Mouse (Mus musculus) NIH3T3 (cell line): Measurements from ENCODE around the gene Zfp971.
A peak's percentile ranks its signal among the peaks of the same experiment; 100 is the strongest.
"Not testable (repeated sequence)": the region's sequence is repeated elsewhere in the genome, so short reads cannot be mapped to it uniquely, and the experiment has no call there.

ENCODE experiments used
- DNase-seq: peaks from one replicate; pipeline ENCODE4 v3.0.0-alpha.2; 2012; ENCODE audit warnings: low read depth

The Zfp971 gene

DNA sequence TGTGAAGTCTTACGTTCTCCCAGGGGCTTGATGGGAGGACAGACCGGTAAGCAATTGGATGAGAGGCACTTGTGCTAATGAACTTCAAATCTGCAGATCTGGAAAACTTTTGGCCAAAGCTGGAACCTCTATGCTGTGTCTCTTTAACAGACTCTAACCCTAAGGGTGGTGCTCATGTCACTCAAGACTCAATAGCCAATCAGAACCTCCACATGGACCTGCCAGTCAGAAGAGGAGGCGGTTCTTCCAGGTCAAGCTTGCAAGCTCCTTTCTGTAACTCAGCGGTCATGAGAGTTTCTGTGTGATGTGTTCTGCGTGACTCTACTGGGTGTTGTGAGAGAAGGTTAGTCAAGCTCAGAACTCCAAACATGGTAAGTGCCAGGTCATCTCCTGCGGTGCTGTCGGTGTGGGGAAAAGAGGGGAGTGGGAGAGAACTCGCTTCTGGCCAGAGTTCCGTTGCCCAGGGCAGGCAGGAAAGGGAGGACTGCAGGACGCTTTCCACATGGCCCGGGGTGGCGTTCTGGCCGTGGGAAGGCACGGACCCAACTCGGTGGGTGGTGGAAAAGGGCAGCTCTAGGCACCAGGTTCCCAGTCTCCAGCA, at the start of gene Zfp971:
TSS of gene Zfp971 (plus strand) at position 274 of the 601 bp plus-strand sequence.
- peak; percentile 58 for DNase-seq

- not testable (repeated sequence) for DNase-seq
These were observed 48.3 kb upstream of the Zfp971 start for GRCm38 (mm10) chr2:177974814-177975213.

DNA sequence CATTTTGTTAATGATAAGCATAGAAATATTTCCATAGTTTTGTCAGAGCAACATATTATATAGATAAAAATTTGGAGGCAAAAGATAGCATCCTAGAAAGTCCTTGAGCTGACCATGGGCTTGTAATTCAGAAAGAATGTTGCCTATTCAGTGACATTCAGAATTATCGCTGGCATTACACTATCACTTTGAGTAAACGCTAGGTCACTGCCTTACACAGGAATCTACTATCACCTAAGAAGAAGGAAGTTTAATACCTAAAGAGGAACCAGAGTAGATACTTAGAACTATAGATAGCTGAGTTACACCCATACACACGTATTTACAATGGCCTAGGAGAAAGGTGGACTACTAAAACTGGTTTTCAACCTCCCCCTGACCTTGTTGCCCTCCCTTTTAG, 3.6 kb upstream of the Zfp971 start:
- not testable (repeated sequence) for DNase-seq

GRCm38 (mm10) chr2:178020773-178021172, 2.3 kb upstream of the Zfp971 start:
- not testable (repeated sequence) for DNase-seq

DNA sequence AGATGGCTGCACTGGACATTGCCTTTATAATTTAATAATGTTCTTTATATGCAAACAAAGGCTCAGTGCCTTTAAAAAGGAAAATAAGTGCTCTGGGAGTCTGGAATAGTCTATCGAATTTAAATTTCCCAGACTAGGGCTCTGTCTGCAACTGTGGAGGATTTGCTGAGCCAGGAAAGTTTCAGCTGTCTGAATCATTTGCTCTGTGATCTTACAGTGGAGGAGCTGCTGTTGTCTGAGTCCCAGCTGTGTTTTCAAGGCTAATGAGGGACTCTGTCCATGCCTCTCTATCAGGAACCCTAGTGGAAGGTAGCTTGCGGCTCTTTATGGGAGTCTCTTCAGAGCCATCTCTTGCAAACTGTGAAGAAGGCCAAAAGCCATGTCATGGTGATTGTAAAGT, 777 bp downstream of the Zfp971 start:
- DNase-seq = peak; percentile 11

DNA sequence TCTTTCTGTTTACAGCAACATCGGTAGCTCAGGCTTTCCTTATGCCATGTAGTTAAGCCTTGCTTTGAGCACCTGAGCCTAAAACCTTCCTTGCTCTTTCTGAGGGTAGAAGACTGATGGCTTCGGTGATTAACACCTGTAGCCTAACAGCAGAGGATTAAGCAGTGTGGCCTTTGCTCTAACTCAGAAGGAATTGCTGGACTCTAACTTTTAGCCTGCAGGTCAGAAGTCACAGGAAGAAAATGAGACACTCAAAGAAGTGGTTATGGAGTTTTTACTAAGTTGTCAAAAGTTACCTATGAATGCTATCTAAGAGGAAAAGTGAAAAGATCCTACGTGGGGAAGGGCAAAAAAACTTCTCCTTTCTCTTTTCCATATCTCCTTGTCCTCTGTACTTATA, 4.5 kb downstream of the Zfp971 start:
- not testable (repeated sequence) for DNase-seq

- peak; percentile 81 for DNase-seq
These were observed 35.1 kb downstream of the Zfp971 start for GRCm38 (mm10) chr2:178058195-178058594.

DNA sequence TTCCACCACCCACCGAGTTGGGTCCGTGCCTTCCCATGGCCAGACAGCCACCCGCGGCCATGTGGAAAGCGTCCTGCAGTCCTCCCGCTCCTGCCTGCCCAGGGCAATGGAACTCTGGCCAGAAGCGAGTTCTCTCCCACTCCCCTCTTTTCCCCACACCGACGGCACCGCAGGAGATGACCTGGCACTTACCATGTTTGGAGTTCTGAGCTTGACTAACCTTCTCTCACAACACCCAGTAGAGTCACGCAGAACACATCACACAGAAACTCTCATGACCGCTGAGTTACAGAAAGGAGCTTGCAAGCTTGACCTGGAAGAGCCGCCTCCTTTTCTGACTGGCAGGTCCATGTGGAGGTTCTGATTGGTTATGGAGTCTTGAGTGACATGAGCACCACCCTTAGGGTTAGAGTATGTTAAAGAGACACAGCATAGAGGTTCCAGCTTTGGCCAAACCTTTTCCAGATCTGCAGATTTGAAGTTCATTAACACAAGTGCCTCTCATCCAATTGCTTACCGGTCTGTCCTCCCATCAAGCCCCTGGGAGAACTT, 55.2 kb downstream of the Zfp971 start, which contains the start of gene Zfp931:
TSS of gene Zfp931 (minus strand) at position 311 of the 552 bp plus-strand sequence.
- not testable (repeated sequence) for DNase-seq
